Mouse (Mus musculus) mouse trophoblast stem cell (cell line): ENCODE measurements around the gene Cenpu.
"Not testable (repeated sequence)": the region's sequence is repeated elsewhere in the genome, so short reads cannot be mapped to it uniquely, and the experiment has no call there.

Experiments used
- in situ Hi-C, 2 experiments: fragments of 300-500 bp; cut with MseI, MboI; formaldehyde crosslinking; loops; 2 replicates in 1 of 2; 3 replicates in 1 of 2; pipeline ENCODE4 v1.15.1; 2025

The Cenpu gene

GRCm38 (mm10) chr8:46547245-46547644, 4.6 kb upstream of the Cenpu start:
- in situ Hi-C loops = loop anchor here (5.0 to 10.0 kb wide), 2 partner anchors 235 to 302 kb away; no protein-coding TSS in a partner anchor

DNA sequence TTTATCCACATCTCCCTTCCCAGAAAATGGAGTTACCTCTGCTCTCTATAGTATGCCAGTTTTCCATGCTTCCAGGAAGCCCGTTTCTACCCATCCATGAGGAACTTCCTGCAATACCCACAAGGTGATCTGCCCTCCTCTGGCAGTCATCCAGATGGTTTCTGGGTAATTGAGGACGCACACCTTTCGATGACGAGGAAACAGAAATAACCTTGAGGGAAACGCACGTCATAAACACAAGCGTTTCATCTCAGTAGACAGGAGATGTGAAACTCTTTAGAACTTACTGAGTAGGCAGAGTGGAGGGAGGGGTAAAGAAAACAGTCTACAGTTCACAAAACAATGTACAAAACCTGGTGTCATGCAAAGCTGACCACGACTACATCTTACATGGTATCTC, 1.8 kb upstream of the Cenpu start:
- in situ Hi-C loops = no loop called here

DNA sequence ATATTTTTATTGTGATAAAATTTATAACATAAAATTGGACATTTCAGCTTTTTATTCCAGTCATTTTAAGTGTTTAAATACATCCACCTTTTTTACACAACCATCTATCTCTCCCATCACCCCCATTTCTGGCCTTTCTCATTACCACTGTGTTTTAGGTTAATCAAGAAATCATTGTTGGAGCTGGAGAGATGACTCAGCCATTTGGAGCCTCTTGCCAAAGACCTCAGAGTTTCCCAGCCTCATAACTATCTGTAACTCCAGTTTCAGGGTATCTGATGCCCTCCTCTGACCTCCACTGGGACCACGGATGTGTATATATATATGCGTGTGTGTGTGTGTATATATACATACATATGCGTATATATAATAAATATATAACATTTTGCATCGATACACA, 799 bp upstream of the Cenpu start:
- in situ Hi-C loops = no loop called here

DNA sequence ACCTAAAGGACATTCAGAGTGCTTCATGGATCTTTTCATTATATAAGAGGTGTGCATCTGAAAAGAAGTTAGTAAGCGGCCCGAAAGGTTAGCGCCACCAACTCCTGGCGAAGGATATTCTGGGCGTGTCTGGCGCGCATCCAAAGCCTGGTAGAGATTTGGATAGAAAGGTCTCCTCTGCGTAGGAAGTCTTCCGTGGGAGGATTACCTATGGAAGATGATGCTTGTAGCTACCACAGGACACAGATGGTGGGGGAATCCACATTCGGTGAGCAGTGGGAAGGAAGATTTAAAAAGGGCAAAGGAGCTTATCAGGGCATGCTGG, 575 bp downstream of the Cenpu start:
- in situ Hi-C loops = no loop called here

- in situ Hi-C loops = no loop called here
These were observed 7.6 kb downstream of the Cenpu start for GRCm38 (mm10) chr8:46559428-46559827.

GRCm38 (mm10) chr8:46562333-46562732, 10.5 kb downstream of the Cenpu start:
- in situ Hi-C loops = no loop called here

GRCm38 (mm10) chr8:46566914-46567529, 15.2 kb downstream of the Cenpu start:
- in situ Hi-C loops = no loop called here

DNA sequence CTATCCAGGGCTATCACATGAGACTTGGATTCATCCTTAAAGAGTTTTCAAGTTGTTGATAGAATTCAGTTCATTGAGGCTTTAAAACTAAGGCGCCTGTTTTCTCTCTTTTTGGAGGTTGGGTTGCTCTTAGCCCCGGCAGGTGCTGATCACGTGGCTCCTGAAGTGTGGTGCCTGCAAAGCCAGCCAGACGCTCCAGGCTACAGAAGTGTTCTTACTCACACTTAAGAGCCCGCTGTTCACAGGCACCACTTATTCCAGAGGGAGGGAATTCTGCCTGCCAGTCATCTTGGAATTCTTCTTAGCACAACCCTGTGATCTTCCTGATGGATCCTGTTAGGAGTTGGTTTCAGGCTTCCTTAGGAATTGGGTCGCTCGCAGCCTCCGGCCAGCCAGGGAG, 16.1 kb downstream of the Cenpu start:
- in situ Hi-C loops = no loop called here

DNA sequence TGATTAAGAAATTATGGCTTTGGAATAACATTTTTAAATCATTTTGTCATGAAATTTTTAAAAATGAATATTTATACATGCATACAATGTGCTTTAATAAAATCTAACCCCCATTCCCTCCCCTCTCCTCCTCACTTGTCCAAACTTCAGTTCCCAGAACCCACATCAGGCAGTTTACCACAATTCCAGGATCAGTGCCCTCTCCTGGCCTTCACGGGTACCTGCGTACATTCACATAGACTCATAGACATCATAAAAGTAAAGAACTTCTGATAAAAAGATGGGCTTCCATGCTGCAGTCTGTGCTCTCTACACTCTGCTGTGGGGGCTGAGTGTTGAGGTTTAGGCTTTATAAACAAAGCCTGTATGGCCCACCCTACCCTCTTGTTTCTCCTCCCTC, 17.1 kb downstream of the Cenpu start:
- in situ Hi-C loops = no loop called here

DNA sequence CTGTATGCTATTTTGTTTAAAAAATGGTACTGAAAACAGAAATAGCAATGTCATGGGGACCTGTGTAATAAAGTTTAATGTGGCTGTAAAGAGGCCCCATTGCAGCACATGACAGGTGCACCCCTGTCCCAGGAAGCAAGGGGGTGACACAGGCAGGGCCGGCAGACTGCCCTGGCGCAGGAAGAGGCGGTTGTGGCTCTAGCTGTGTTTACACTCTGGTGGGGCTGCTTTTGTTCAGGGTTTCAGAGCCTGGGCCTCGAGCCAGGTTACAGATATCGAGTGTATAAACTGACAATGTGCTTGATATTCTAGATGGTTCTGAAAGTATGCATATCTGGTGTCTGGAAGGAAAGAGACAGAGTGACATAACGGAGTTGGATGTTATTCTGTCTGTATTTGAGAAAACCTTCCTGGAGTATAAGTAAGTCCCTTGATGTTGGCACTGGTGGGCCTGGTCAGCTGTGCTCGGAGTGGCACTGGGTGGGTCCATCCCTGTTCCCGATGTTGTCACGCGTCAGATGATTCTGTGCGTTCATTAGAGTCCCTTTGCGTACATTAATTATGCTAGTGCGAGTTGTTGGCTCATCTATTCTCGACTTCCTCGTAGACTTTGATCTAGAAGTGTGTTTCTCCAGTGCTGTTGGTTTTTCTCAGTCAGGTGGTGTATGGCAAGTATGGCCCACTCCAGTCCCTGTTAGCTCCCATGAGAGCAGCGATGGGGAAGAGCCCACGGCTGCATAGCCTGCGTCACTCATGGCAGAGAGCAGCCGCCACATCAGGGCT, 18.0 kb downstream of the Cenpu start:
- in situ Hi-C loops = no loop called here

DNA sequence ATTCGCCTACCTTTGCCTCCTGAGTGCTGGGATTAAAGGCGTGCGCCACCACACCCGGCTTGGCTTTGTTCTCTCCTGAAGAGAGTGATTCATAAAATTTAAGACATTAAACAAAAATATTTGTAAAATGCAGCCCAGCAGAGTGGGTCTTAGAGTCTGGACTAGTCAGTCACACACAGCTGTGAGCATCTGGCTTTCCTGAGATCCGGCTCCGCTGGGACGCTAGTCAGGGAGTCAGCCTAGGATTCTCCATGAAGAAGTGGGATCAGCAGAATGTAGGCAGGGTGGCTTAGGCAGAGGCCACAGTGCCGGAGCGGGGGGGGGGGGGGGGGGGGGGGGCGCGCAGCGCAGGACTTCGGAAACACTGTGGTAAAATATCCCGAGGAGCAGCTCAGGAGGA, 18.8 kb downstream of the Cenpu start:
- in situ Hi-C loops = no loop called here

DNA sequence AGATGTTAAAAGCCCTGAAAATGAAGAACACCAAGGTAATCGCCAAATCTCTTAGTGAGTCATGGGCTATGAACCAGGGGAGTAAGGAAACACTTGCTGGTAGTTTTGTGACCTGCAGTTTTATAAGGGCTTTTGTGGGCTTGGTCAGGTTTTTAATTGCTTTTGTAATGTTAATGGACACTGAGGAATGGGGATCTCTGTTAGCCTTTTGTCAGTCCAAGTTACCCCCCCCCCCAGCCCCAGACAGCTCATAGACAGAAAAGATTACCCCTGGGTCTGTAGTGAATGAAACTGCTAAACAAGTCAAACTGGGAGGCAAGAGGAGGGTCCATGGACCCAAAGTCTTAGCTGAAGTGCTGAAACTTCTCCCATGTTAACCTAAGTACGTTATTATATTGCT, 21.6 kb downstream of the Cenpu start:
- in situ Hi-C loops = no loop called here

DNA sequence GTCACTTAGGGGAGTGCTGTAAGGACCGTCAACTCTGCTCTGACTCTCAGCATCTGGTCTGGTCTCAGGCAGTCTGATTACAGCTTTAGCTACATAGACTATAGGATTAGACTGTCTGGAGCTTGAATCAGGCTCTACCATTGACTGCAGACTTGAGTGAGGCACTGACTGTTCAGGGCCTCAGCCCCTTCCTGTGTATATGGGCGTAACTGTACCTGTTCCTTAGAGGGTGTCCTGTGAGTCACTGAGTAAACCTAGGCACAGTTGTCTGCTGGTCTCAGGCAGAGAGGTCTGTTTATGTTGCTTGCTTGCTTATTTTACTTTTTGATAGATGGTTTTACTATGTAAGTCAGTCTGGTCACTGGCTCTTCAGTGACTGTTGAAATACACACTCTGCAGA, 22.1 kb downstream of the Cenpu start:
- in situ Hi-C loops = no loop called here

DNA sequence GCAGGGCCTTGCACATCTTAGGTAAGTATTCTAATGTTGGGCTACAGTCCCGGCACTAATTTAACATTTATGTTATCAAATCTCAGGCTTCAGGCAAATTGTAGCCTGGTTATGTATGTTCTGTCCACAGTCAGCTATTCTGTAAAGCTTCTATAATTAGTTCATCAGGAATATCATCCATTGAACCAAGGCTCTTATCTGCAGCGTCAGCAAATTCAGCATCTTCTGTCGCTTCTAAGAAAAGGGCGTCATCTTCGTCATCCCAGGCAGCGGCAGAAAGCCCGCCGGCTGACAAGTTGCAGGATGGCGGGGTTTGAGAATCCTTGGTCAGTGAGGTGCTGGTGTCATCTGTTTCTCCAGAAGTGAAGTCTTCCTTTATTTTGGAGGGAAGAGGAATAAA, 27.0 kb downstream of the Cenpu start:
- in situ Hi-C loops = no loop called here

DNA sequence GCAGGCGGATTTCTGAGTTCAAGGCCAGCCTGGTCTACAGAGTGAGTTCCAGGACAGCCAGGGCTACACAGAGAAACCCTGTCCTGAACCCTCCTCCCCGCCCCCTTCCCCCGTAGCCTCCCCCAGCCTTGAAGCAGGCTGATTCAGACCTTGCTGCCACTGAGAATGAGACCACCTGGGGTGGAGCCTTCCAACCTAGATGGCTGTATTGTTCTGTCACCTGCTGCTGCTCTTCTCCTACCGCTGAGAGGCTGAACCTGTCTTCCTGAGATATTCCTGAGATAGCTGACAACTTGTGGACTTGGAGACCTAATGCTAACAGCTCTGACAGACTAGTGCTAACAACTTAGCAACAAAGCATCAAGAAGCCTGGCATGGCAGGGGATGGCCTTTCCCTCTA, 32.5 kb downstream of the Cenpu start:
- in situ Hi-C loops = not testable (repeated sequence)

DNA sequence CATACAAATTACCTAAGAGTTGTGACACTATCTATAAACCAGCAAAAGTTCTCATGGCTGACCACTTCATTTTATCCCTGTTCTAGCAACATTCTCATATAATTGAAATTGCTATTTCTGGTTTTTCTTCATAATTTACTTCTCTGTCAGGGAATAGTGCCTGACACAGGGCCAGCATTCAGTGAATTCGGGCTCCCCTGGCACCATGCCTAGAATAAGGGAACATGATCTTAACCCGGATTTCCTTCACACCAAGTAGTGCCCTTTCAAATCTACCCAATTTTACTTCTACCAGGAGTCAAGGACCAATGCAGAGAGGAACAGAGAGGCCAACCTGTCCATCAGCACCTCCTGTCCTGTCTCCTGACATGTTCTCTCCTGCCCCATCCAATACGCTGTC, 33.7 kb downstream of the Cenpu start:
- in situ Hi-C loops = no loop called here

GRCm38 (mm10) chr8:46587911-46588310, 36.1 kb downstream of the Cenpu start:
- in situ Hi-C loops = no loop called here

- in situ Hi-C loops = no loop called here
These were observed 36.8 kb downstream of the Cenpu start for GRCm38 (mm10) chr8:46588663-46589062.

GRCm38 (mm10) chr8:46593067-46593466, 41.2 kb downstream of the Cenpu start:
- in situ Hi-C loops = no loop called here

DNA sequence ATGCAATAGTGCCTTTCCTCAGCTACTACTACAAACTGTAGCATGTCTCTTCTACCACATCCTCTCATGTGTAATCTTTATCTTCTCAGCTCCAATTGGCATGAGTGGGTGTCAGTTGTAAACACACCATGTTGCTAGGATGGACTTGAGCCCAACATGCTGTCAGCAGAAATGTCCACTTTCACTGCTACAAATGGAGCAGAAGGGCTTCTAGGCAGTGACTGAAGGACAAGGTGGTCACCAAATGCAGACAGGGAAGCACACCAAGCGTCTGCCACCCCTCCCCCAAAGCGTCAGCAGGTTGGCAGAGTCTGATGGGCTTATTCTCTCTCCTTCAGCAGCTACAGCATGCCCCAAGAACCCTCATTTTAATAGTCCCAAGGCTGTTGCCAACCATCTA, 41.9 kb downstream of the Cenpu start:
- in situ Hi-C loops = no loop called here

DNA sequence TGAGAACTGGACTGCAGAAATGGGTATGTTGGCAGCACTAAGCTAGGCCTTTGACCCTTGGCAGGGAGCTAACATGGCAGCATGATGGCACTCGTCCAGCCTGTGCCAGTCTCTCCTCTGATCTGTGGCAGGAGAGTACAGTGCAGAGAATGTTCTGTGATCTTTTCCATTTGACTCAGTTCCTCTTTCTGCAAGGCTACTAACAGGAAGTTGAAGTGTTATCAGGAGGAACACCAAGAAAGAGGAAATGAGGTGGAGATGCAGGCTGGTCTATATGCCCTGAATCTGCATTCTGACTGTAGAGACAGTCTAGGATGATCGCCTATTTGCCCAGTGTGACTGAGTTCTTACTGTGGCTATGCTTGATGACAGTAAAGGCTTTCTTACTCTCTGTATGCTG, 43.8 kb downstream of the Cenpu start:
- in situ Hi-C loops = no loop called here

DNA sequence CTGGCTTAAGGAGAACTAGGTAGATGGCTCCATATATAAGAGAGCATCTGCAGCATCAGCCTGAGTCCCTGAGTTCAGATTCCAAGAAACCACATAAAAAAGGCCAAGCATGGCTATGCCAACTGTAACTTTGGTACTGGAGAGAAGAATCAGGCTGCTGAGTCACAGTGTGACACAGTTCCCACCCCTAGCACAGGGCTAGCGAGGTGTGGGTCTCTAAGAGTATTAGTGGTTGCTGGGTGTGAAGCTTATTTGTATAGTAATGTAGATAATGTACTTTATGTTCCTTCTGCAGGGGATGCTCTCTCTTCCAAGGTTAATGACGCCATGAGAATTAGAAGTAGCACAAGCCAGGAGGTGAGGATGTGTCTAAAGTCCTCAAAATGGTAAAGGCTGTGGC, 44.7 kb downstream of the Cenpu start:
- in situ Hi-C loops = no loop called here

GRCm38 (mm10) chr8:46597411-46597810, 45.6 kb downstream of the Cenpu start:
- in situ Hi-C loops = no loop called here

- in situ Hi-C loops = no loop called here
These were observed 46.3 kb downstream of the Cenpu start for GRCm38 (mm10) chr8:46598114-46598513.
